8 mouse cellular contexts compared by ENCODE assay signal in genomic region chr9:25481344-25482095, GRCm38 (mm10). TPM values are rescaled to one million over a fixed set of nuclear protein-coding genes. Genes with fewer than 3 reads are reported as not detected.
DNase-seq lines count a peak whose midpoint lies in the region; ATAC-seq and TF ChIP-seq lines count a peak whose summit lies in the region.

TSS of gene Eepd1 (plus strand) at chr9:25481547.

- under 1% methylated on average over 75 of the region's 75 CpGs for WGBS in forebrain, embryonic 16.5 days
- WGBS in lung, embryonic 14.5 days = under 1% methylated on average over 70 of the region's 75 CpGs
- under 1% methylated on average over 75 of the region's 75 CpGs for WGBS in olfactory bulb, adult 2 months
- WGBS in thymus, adult 2 months = under 1% methylated on average over 75 of the region's 75 CpGs

- H3K4me2 ChIP-seq in forebrain, embryonic 16.5 days (ENCODE audit: low read length) = peak within 1 kb of the TSS; percentile 83
- peak within 1 kb of the TSS; percentile 93 for H3K4me2 ChIP-seq in lung, embryonic 14.5 days

- H3K4me3 ChIP-seq in ES-E14 (ENCODE audit: insufficient read depth in 1 of 2, low read depth in 1 of 2, low read length in 2 of 2, poor library complexity in 1 of 2, severe bottlenecking in 1 of 2) = peak within 1 kb of the TSS; percentile 68 to 93
- H3K4me3 ChIP-seq in forebrain, embryonic 16.5 days (replicated peaks; ENCODE audit: low read length) = peak within 1 kb of the TSS; percentile 75
- H3K4me3 ChIP-seq in layer of hippocampus, adult 2 months = peak within 1 kb of the TSS; percentile 91
- H3K4me3 ChIP-seq in lung, embryonic 14.5 days (ENCODE audit: low read depth, low read length) = peak within 1 kb of the TSS; percentile 71
- peak within 1 kb of the TSS; percentile 84 for H3K4me3 ChIP-seq in olfactory bulb, adult 2 months (ENCODE audit: insufficient read depth, low read depth, low read length)
- H3K4me3 ChIP-seq in thymus, adult 2 months (ENCODE audit: control insufficient read depth, insufficient read depth, low read length) = peak within 1 kb of the TSS; percentile 69

- in situ Hi-C loops in ES-E14 (cut with MboI; ENCODE audit: low sequenced_read_pairs in 2 of 2, unreplicated experiment in 2 of 2) = no loop called here

- H3K9ac ChIP-seq in ES-E14 (ENCODE audit: insufficient read depth, low read depth, low read length, poor library complexity, severe bottlenecking) = peak within 1 kb of the TSS; percentile 53
- H3K9ac ChIP-seq in forebrain, embryonic 16.5 days (replicated peaks; ENCODE audit: low read depth, low read length) = peak within 1 kb of the TSS; percentile 74
- H3K9ac ChIP-seq in lung, embryonic 14.5 days = peak within 1 kb of the TSS; percentile 66

- H3K27me3 ChIP-seq in forebrain, embryonic 16.5 days (replicated peaks; ENCODE audit: control insufficient read depth, insufficient read depth, low read length) = no peaks in the 10 kb centered on the region
- H3K27me3 ChIP-seq in lung, embryonic 14.5 days (ENCODE audit: insufficient read depth, low read length) = no peaks in the 10 kb centered on the region
- H3K27me3 ChIP-seq in thymus, adult 2 months (ENCODE audit: control insufficient read depth, insufficient read depth, low read length) = no peaks in the 10 kb centered on the region

- H3K36me3 ChIP-seq in ES-E14 (ENCODE audit: control insufficient read depth, insufficient read depth, low read length, poor library complexity, severe bottlenecking) = no peaks in the 10 kb centered on the region
- no peaks in the 10 kb centered on the region for H3K36me3 ChIP-seq in forebrain, embryonic 16.5 days (ENCODE audit: control insufficient read depth, insufficient read depth)
- no peaks in the 10 kb centered on the region for H3K36me3 ChIP-seq in lung, embryonic 14.5 days (ENCODE audit: insufficient read depth)
- H3K36me3 ChIP-seq in thymus, adult 2 months (ENCODE audit: control insufficient read depth, insufficient read depth, low read length) = no peaks in the 10 kb centered on the region

- peaks cover 0 to 2% of the 10 kb centered on the region in 2 experiments; a peak in 1 of 4 replicates for H3K4me1 ChIP-seq in ES-E14 (ENCODE audit: control insufficient read depth in 2 of 2, insufficient read depth in 2 of 2, low read length in 2 of 2, poor library complexity in 1 of 2)
- H3K4me1 ChIP-seq in forebrain, embryonic 16.5 days (replicated peaks; ENCODE audit: control insufficient read depth, insufficient read depth, low read length) = peaks cover 25% of the 10 kb centered on the region
- H3K4me1 ChIP-seq in lung, embryonic 14.5 days (ENCODE audit: insufficient read depth) = 0 out of 2 replicates have a peak, but pooled peaks cover 6% of the 10 kb centered on the region
- H3K4me1 ChIP-seq in olfactory bulb, adult 2 months (ENCODE audit: control insufficient read depth, insufficient read depth, low read length) = peaks cover 14% of the 10 kb centered on the region
- H3K4me1 ChIP-seq in thymus, adult 2 months (replicated peaks; ENCODE audit: control insufficient read depth, insufficient read depth, low read length) = peaks cover 13% of the 10 kb centered on the region

- intact Hi-C loops in heart, postnatal 36 days (cut with DNase I) = loop anchor here (2.0 to 10.0 kb wide), 4 partner anchors 36 to 329 kb away; partner anchors contain the start of genes Herpud2 and Sept7

- peak; percentile 99 for ATAC-seq in forebrain, embryonic 16.5 days
- ATAC-seq in lung, embryonic 14.5 days (ENCODE audit: insufficient read depth) = peak; percentile 96

- DNase-seq in ES-E14 (ENCODE audit: low read depth, low spot score) = peak; percentile 78
- peak; percentile 96 for DNase-seq in cerebellum, adult 11-12 months
- peak; percentile 97 to 98 for DNase-seq in heart, postnatal 36 days
- peak; percentile 94 to 97 for DNase-seq in layer of hippocampus, adult 2 months (ENCODE audit: low spot score in 2 of 2)
- peak; percentile 97 for DNase-seq in lung, embryonic 14.5 days
- peak; percentile 98 for DNase-seq in thymus, adult 2 months

- peak; percentile 92 for TF ChIP-seq POLR2A in olfactory bulb, adult 2 months (IDR thresholded peaks at IDR 0.05; ENCODE audit: insufficient read depth, low read depth, low read length)
- peak; percentile 84 for TF ChIP-seq POLR2A in thymus, adult 2 months (IDR thresholded peaks at IDR 0.05; ENCODE audit: control insufficient read depth, extremely low read depth, insufficient read depth, low read length, poor library complexity)

- H3K27ac ChIP-seq in ES-E14 (ENCODE audit: insufficient read depth, low read depth, low read length, poor library complexity, severe bottlenecking) = no peak within 1 kb of the TSS
- peak within 1 kb of the TSS; percentile 50; the same call in 1 of the 2 replicates for H3K27ac ChIP-seq in forebrain, embryonic 16.5 days (ENCODE audit: low read length)
- peak within 1 kb of the TSS; percentile 88 for H3K27ac ChIP-seq in layer of hippocampus, adult 2 months
- H3K27ac ChIP-seq in lung, embryonic 14.5 days (ENCODE audit: low read depth) = peak within 1 kb of the TSS; percentile 54; the same call in 1 of the 2 replicates
- peak within 1 kb of the TSS; percentile 66 for H3K27ac ChIP-seq in olfactory bulb, adult 2 months (ENCODE audit: insufficient read depth, low read depth, low read length)
- no peak within 1 kb of the TSS for H3K27ac ChIP-seq in thymus, adult 2 months (ENCODE audit: control insufficient read depth, insufficient read depth, low read length)

- H3K9me3 ChIP-seq in ES-E14 (ENCODE audit: control insufficient read depth, insufficient read depth, low read depth, low read length) = no peaks in the 10 kb centered on the region
- no peaks in the 10 kb centered on the region for H3K9me3 ChIP-seq in forebrain, embryonic 16.5 days (ENCODE audit: control insufficient read depth, low read length)
- no peaks in the 10 kb centered on the region for H3K9me3 ChIP-seq in lung, embryonic 14.5 days (ENCODE audit: low read depth, low read length)

- no peak; the same call in 1 of the 2 replicates for TF ChIP-seq CTCF in layer of hippocampus, adult 2 months (conservative IDR thresholded peaks at IDR 0.05)
- TF ChIP-seq CTCF in lung, embryonic 14.5 days (IDR thresholded peaks at IDR 0.05; ENCODE audit: low read depth) = no peak
- TF ChIP-seq CTCF in olfactory bulb, adult 2 months (IDR thresholded peaks at IDR 0.05; ENCODE audit: insufficient read depth, low read depth, low read length) = no peak
- peak; percentile 63; the same call in 1 of the 2 replicates for TF ChIP-seq CTCF in thymus, adult 2 months (IDR thresholded peaks at IDR 0.05; ENCODE audit: borderline replicate concordance, control insufficient read depth, extremely low read depth, insufficient read depth, low read length, poor library complexity)

TF ChIP-seq in ES-E14, 5 proteins besides CTCF, POLR2A, EP300 and RAD21:
- TF ChIP-seq ZNF384 (IDR thresholded peaks at IDR 0.05; ENCODE audit: low read depth, low read length) (no peak), HCFC1 (IDR thresholded peaks at IDR 0.05; ENCODE audit: borderline replicate concordance, insufficient read depth, low read length) (no peak), MAFK (IDR thresholded peaks at IDR 0.05; ENCODE audit: insufficient read depth, low read depth, low read length) (no peak), ZC3H11A (IDR thresholded peaks at IDR 0.05; ENCODE audit: borderline replicate concordance, low read depth, low read length) (no peak), CHD2 (IDR thresholded peaks at IDR 0.05; ENCODE audit: low read depth, low read length) (no peak)

RNA-seq across cellular contexts. Expression of gene Eepd1, which starts in this region (rescaled TPM):
- 2.3 and 3.5 TPM in 2 replicates for total RNA-seq in ES-E14 (2012; rRNA removed)
- 12.4 and 17.7 TPM in 2 replicates for polyA plus RNA-seq in forebrain, embryonic 16.5 days (2015; fragmentation: Nextera tagmentation; extraction: Ambion mirVana)
- 10 to 100 TPM; 16.2 to 21.0 TPM for total RNA-seq in heart, postnatal 36 days (2021)
- 10 to 100 TPM; 18.0 to 19.4 TPM for total RNA-seq in layer of hippocampus, adult 2 months (2021)
- polyA plus RNA-seq in lung, embryonic 14.5 days (2014; fragmentation: Nextera tagmentation; extraction: Ambion mirVana) = 8.4 and 9.4 TPM in 2 replicates
- polyA plus RNA-seq in olfactory bulb, adult 2 months (2012; ENCODE audit: insufficient read depth, insufficient read length, low replicate concordance, missing spikeins) = not detected in 2 replicates
- polyA plus RNA-seq in thymus, adult 2 months (2012; rRNA removed) = 6.5 and 6.9 TPM in 2 replicates

Comparison
In these comparisons a context has a peak if more than half of its experiments do, and no peak if none do; other contexts are left out.
1. H3K27ac ChIP-seq: peak in forebrain, embryonic 16.5 days (single experiment), layer of hippocampus, adult 2 months (single experiment), lung, embryonic 14.5 days (single experiment) and olfactory bulb, adult 2 months (single experiment); none in ES-E14 (single experiment) and thymus, adult 2 months (single experiment).
2. Peak in every context shown above with its lines, with median percentiles within 50 percentile points of each other: DNase-seq, H3K4me3 ChIP-seq and H3K9ac ChIP-seq.